Mouse (Mus musculus) 3134 (cell line): Measurements from ENCODE around the gene Cic.

ENCODE experiments used
- DNase-seq: peaks from one replicate; pipeline ENCODE4 v3.0.0-alpha.2; 2011; ENCODE audit warnings: low spot score; ENCODE audit not compliant: insufficient read length; ENCODE audit errors: extremely low read depth

The Cic gene

DNA sequence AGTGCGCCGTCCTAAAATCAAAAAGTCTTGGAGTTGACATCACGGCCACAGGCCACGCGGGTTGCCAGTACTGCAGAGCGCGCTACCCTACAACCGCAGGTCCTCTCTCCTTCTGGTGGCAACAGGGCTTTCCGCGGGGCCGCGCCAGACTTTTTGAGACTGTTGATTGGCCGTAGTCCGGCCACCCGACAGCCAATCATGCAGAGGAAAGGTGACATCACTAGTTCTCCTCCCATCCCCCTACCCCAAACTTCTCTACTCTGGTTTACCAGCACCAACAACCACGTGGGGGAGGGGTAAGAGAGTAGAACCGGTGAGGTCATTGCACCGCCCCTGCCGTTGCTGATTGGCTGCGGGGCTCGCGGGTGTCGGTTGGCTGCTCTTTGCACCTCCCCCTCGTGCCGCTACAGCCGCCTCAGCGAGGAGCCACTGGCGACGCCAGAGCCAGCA lies at the start of gene Cic:
Gene Cic (plus strand): TSS at position 404 of the 450 bp plus-strand sequence.
- peak; percentile 98 for DNase-seq

DNA sequence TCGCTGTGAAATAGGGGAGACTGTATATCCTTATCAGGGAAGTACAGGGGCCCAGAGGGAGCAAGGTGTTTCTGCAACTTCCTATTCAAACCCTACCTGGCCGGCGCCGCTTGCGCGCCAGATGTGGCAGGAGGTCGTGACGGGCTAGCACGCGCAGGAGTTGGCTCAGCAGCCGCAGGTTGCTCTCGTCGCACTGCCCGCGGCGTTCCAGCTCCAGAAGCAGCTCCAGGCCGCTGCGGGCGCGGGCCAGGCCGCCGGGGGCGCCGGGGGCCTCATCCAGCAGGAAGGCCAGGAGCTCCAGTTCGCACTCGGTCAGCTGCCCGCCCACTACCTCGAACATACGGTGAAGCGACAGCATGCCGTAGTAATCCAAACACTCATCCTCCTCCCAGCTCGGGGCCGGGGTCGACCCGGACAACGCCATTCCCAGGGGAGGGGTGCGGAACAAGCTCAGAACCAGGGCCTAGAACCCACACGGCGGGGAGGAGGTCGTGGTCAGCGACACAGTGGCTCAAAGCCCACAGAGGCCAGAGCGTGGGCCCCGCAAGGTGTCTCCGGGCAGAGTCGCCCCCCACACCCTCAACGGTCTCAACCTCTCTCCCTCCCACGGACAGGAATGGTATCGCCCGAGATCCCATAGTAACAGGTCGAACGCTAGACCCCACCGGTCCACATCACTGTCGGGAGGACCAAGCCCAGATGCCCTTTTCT lies 48.6 kb upstream of the Cic start:
- DNase-seq = peak; percentile 82

DNA sequence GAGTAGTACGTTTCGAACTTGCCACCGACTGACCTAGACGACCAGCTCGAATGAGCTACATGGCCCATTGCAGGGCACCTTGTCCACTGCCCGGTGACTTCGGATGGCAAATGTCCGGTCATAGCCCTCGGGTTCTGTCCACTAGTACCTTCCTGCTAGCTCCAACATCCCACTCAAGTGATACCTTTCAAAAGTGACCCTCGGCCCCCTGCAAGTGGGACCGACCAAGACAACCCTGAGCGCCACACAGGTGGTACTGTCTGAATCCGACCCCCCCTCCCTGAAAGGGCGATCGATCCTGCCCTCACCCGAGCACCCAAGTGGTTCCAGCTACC lies 48.1 kb upstream of the Cic start:
- DNase-seq = no peak

DNA sequence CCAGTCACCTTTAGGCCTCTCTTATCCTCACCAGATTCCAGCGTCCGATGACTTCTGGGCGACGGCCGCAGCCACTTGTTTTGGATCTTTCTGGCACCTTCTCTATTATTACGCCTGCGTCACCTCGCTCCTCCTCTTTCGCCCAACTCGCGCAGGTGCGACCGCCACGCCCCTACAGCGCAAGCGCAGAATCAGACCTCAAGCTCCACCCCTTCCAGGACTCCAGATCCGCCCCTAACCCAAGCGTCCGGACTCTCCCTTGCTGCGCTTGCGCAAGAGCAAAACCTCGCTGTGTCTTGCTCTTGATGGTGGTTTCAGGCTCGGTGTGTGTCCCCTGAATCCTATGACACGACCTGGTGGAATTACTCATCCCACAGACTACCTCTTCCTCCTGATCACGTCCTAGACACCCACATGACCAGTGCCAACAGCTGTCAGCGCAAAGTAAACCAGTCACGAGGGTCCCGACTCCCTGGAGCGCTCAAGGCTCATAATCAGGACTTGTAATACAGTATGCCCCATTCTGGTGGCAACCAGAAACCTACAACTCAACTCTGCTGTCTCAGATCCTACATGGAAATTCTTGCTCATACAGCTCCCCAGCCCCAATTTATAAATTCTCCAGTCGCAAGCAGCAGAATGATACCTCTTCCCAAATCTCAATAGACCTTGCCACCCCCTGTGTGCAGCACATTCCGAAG lies 47.6 kb upstream of the Cic start:
- peak; percentile 89 for DNase-seq

DNA sequence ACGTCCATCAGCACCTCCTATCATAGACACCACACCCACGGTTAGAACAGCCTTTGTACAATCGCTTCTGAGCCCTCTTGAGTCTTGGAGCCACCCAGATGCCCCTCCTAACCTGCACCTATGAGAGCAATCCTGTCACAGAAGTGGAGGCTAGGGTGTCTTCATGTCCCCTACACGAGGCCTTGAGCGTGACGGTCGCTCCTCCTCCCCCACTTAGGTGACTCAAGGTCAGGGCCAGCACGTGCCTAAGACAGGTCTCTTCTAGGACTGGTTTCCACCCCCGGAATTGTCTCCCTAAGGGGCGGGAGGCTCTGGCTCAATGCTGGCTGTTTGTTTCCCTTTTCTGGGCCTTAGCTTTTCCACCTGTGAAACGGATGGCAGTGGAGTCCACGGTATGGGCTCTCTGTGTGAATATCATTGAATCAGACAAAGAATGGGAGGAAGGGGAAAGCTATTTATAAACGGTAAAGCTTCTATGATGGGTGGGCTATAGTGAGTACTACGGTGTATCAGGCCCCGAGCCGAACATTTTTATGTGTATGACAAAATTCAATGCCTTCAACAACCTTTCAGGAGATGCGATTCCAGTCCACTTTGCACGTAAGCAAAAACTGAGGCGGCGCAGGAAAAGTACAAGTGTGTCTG lies 46.9 kb upstream of the Cic start, which contains the start of gene Dedd2:
Gene Dedd2 (minus strand): TSS at position 159 of the 645 bp plus-strand sequence.
- DNase-seq = peak; percentile 41

DNA sequence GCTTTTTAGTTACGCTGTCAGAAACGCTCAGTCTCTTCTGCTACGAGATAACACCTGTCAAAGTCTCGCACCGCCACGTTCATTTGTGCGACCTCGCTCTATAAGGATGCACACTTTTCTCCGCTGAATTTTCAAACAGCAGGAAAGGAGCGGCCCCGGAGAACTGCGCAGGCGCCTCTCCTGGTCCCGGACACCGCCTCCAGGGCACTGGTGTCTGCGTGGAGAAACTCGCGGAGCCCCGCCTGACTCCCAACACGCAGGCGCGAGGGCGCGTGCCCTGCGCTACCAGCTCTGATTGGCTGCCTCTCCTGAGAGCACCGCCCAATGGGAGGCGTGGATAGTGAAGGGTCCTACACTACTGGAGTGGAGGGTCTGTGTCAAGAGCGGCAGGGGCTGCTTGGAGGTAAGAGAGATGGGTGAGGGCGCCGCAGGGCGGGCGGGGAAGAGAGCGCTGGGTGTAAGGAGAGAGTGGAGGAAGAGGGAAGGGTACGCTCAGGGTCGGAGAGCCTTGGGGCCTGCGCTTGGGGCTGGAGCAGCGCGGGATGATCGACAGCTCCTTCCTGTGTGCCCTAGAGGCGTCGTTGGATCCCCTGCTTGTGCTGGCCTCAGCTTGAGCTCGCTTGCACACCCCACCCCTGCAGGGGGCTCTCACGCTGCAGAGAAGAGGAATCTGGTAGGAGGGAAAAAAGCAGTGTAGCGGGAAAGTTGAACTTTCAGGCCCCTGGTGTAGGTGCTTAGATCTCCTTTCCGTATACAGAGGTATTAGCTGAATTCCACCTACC lies 46.2 kb upstream of the Cic start, which contains the start of gene Zfp526:
Gene Zfp526 (plus strand): TSS at position 324 of the 782 bp plus-strand sequence.
- peak; percentile 96 for DNase-seq

DNA sequence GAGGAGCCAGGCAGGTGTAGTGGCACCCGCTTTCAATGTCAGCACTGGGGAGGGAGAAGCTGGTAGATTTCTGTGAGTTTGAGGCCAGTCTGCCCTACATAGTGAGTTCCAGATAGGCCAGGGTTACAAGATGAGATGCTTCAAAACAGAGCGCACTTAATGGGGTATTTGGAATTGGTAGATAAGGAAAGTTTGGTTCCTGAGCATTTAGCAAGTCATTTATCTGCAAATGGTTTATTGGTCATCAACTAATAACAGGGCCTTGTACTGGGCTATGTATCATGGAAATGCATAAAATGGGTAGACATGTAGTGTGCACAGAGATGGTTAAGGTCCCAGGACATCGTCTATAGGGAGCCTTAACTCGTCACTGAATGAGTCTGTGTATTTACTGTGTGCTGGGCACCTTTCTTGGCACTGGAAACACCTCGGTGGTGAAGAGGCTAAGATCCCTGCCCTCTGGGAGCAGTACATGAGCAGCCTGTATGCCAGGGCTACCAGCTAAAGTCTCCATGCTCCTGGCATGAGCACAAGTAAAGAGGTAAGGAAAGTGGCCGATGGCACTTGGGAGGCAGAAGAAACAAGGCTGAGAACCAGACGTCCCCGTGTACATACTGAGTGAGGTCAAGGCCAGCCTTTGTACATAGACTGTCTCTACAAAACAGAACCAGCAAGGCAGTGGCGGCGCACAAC lies 45.1 kb upstream of the Cic start:
- DNase-seq = no peak

DNA sequence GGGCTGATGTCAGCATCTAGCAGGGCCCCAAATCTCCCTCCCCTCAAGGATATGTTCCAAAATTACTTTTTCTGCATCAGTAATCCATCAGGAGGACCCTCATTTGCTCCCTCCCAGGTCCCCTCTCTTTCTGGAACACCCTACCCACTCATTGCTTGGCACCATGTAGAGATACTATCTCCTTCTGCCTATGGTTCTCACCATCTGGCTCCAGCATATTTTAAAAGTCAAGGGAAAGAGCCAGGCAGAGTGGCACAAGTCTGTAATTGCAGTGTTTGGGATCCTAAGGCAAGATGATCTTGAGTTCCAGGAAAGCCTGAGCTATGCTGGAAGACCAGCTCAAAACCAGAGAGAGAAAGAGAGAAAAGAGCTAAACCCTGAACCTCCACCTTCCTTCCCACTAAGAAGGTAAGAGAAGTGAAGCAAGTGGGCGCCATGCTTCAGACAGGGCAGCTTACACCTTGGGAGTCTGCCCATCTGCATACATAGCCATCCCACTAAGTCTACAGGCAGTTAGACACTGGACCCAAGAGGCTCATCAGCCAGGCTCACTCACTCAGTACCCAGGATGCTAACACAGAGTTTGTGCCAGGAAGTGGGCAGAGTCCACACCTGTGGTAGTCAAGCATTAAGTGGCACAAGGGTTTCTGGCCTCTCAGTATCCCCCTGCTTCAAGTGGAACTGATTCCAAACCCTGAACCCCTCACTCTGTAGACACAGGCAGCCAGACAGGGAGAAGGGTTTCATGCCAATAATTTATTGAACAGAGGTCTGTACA lies 39.8 kb upstream of the Cic start:
- no peak for DNase-seq

DNA sequence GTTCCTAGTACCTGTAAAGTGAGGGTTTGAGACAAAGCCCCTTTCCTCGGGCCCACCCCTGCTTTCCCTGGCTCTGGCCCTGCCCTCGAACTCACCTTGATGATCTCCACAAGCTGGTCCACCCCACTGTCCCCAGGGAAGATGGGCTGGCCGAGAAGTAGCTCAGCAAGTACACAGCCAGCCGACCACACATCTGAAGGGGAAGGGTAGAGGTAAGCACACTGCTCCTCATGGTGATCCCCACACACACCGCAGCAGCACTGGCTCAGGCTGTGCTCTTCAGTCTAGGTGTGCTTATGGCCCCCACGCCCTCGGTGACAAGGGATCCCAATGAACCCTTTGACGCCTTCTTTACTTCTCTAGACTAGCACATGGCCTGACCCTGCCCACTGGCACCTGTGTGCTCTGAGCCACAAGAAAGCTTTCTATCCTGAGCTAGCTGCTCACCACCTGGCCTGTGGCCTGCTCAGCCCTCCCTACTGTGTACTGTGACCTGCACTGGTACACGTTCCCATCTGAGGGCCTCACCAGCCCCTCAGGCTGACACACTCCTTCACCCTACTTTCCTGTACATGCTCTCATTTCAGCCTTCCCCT lies 36.7 kb upstream of the Cic start:
- DNase-seq = no peak

DNA sequence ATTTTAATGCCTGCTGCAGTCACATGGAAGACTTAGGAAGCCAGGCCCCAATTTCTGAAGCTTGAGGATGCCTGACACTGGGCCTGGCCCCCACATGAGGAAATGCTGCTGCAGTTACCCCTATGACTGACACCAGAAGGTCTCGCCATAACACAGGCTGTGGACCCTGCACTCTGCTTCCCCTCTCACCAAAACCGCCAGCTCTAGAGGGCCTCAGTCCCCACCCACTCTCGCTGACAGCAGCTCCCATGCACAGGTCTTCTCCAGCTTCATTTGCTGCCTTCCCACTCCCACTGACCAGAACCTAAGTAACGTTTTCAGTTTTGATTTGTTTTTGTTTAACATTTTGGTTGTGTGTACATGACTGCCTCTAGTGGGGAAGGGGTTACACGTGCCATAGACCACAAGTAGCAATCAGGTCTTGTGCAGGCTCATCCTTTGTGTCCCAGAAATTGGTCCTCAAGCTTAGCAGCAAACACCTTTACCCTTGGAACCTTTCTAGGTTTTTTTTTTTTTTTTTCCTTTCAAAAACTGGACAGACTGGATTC lies 35.3 kb upstream of the Cic start:
- no peak for DNase-seq

DNA sequence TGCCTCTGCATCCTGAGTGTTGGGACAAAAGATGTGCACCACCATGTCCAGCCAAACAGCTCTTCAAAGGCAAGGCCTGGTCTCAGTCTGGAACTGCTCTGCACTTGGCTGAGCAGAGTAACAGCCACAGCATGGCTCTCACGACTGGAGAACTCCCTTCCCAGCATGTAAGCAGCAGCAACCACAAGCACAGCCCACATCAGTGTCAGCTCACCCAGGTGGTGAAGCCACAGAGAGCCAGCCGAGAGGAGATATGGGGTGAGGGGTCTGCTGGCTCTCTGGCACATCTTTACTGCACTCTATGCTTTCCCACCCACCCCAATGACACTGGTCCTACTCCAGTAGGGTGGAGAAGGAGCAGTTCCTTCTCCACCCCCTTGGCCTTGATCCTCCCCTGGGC lies 34.4 kb upstream of the Cic start:
- no peak for DNase-seq

DNA sequence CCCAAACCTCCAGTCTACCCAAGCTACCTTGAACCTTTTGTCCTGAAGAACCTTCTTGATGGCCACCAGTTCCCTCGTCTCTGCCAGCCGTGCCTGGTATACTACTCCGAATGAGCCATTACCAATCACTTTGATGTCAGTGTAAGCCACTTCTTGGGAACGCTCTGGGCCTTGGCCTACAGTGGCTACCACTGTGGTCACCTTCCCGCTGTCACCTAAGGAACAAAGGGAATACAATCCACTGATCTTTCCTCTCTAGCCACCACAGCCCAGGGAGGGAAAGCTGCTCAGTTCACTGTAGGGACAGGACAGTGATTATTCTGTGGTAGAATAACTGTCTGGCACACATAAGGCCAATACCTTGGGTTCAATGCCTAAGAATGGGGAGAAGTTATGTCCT lies 32.0 kb upstream of the Cic start:
- DNase-seq = no peak

DNA sequence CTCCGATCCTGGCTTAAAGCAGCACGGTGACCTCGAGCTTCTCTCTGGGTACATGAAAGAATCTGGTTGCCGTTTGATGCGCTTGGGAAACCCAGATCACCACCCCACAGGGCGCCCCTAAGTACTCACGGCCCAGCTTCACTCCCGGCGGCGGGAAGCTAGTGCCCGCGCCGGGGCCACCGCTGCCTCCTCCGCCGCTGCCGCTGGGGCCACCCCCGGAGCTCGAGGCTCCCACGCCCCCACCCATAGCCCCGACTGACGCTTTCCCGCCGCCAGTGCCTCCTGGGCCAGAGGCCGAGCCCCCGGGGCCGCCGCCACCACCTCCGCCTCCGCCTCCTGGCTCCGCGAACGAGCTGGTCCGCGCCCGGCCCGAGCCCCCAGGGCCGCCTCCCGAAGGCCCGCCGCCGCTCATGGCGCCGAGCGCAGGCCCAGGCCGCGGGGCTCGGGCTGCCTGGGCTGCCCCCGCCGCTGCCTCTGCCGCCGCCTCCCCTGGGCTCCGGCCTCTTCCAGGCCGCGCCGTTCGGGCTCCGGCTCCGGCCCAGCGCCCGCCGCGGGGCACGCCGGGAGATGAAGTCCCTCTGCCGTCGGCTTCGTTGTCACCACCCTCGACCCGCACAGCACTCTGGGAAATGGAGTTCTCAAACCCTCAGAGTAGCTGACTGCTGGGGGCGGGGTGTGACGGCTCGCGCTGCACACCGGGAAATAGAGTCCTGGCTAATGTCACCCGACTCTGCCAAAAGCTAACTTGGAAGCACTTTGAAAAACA lies 30.1 kb upstream of the Cic start, which contains the start of gene Gsk3a:
Gene Gsk3a (minus strand): TSS at position 603 of the 766 bp plus-strand sequence.
- DNase-seq = peak; percentile 91

DNA sequence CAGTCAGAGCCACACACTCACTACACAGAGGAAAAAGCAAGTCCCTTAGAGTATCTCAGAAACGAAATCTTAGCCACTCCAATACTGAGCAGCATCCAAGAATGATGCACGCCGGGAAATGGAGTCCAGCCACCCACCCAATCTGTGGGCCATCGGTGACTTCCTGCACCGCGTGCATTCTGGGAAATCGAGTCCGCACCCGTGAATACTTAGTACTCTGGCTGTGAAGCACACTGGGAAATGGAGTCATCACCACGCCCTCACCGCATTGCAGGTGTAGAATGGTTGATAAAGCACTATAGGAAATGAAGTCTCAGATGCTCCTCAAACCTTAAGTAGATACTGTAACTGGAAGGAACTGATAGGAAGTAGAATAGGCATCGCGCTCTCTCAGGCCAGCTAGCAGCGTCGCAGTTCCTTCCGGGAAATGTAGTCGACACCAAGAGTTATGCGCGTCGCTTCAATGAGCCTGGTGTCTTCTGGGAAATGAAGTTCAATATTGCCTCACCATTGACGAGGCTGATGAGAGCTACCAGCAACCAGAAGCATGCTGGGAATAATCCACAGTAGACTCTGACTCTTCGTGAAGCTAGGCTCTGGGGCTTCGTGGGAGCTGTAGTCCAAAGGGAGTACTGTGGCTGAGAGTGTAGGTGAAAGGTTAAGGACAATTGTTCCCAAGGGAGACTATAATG lies 29.3 kb upstream of the Cic start:
- DNase-seq = peak; percentile 83

DNA sequence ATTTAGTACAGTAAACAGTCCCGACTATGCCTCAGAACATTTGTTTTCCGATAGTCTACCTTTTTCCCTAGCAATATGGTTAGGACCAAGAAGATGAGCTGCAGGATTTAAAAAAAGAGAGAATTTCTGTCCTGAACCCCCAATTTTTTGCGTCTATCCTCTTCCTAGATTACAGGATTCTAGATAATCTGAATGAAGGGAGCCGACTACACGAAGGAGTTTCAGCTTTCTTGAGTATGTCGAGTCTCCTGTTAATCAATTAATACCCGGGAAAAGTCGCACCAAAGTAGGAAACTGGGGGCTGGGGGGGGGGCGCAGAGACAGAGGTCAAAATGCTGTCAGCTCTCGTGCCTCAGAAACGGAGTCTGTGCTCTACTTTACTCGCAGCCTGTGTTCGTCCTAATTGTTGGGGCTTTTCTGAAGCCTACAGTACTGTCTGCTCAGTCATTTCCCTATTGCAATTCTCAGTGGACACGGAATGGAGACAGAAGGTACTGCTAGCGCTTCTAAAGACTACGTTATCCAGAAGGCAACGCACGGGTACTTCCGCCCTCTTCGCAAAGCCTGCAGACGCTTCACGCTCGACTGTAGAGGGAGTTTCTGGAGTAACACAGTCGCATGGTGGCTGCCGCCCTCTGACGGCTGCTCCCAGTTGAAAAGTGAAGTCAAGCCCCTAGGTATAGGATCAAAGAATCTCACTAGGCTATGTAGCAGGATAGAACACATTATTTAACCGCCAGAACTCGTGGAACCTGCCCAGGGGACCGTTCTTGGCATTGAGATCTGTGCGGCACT lies 28.5 kb upstream of the Cic start:
- DNase-seq = peak; percentile 36

DNA sequence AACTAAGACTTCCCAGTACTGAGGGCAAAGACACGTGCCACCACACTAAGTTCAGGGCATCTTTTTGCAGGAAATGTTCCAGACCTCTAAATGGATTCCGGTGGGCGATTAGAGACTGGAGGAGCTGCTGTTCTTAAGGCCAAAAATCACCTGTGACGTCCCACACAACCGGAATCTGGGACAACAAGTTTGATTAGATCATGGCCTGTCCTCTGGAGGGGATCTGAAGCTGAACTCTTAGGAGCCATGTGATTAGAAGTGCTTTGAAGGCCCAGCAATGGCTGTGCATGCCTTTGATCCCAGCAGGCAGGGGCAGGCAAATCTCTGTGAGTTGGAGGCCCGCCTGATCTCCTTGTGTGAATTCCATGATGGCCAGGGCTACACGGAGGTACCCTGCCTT lies 26.9 kb upstream of the Cic start:
- no peak for DNase-seq

DNA sequence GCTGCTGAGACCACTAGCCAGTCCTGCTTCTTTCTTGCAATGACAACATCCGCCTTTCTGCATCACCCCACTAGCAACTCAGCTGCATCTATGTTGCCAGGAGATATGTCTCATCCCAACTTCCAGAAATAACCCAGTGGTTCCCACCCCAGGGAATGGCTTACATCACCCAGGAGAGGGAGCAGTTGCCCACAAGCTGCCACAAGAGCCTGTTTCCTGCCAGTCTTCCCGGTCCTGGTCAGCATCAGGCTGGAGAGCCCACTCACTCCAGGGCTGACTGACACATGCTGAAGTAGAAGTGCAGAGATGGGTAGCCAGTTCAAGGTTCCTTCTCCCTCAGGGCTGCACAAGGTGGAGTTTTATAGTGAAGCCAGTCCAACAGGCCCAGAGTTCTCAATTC lies 26.4 kb upstream of the Cic start:
- peak; percentile 63 for DNase-seq
